ENCODE assay signal across 8 mouse cellular contexts in the genomic region with DNA sequence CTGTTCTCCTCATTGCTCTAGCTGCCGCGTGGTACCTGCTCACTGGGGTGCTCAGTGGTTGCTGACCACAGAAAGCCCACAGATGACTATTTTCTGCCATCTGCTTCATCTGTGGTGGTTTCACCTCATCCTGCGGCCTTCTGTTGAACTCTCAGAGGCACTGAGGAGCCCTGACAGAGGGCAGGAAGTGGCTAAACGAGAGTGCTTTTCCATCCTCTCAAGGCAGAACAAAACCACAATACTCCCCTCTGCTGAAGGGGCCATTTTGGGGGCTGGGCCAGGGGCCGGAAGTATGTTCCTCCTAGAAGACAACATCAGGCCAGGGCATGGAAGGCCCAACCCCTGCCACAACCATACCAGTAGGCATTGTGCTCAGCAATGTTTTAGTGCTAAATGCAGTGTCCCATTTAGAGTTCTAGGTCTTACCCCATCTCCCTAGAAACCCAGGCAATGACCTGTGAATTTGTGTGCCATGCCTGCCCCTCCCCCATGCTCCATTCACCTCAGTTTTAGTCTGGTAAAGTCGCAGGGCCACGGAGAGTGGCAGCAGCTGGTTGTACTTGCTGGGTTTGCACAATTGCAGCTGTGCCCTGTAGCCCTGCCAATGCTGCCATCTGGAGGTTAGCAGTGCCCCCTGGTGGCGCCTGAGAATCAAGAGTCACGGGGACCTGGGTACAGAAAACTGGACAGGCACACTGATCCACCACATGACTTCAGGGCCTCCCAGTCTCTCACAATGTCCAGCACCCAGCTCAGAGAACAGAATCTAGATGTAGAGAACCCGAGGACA. TPM values are rescaled to one million over a fixed set of nuclear protein-coding genes. Genes with fewer than 3 reads are reported as not detected.
DNase-seq lines count a peak whose midpoint lies in the region; ATAC-seq and TF ChIP-seq lines count a peak whose summit lies in the region.

No protein-coding gene starts in this region.

- H3K27me3 ChIP-seq in forebrain, embryonic 16.5 days (replicated peaks; ENCODE audit: control insufficient read depth, insufficient read depth, low read length): no peaks in the 10 kb centered on the region
- no peaks in the 10 kb centered on the region for H3K27me3 ChIP-seq in neural tube, embryonic 14.5 days (ENCODE audit: control insufficient read depth, insufficient read depth, low read length)
- no peaks in the 10 kb centered on the region for H3K27me3 ChIP-seq in testis, adult 2 months (ENCODE audit: control insufficient read depth, insufficient read depth, low read length)

- no peaks in the 10 kb centered on the region for H3K9me3 ChIP-seq in forebrain, embryonic 16.5 days (ENCODE audit: control insufficient read depth, low read length)
- H3K9me3 ChIP-seq in neural tube, embryonic 14.5 days (ENCODE audit: control insufficient read depth, low read length): no peaks in the 10 kb centered on the region

- TF ChIP-seq CTCF in testis, adult 2 months (IDR thresholded peaks at IDR 0.05; ENCODE audit: control insufficient read depth, insufficient read depth, insufficient replicate concordance, low read depth, low read length): peak; percentile 73; the same call in 1 of the 2 replicates

- DNase-seq in ES-CJ7 (ENCODE audit: low read depth, low spot score): peak; percentile 89
- DNase-seq in cerebellum, adult 11-12 months: peak; percentile 51
- DNase-seq in heart, postnatal 36 days: peak; percentile 86 to 89
- peak; percentile 72 to 90 for DNase-seq in layer of hippocampus, adult 18-20 months (ENCODE audit: low spot score in 2 of 2)
- DNase-seq in lung, adult 18-20 months: peak; percentile 88 to 93

- no peaks in the 10 kb centered on the region for H3K36me3 ChIP-seq in forebrain, embryonic 16.5 days (ENCODE audit: control insufficient read depth, insufficient read depth)
- H3K36me3 ChIP-seq in neural tube, embryonic 14.5 days (ENCODE audit: control insufficient read depth, insufficient read depth, low read length): no peaks in the 10 kb centered on the region
- H3K36me3 ChIP-seq in testis, adult 2 months (ENCODE audit: control insufficient read depth, insufficient read depth, low read length): no peaks in the 10 kb centered on the region

- H3K4me1 ChIP-seq in forebrain, embryonic 16.5 days (replicated peaks; ENCODE audit: control insufficient read depth, insufficient read depth, low read length): peaks cover 8% of the 10 kb centered on the region
- H3K4me1 ChIP-seq in neural tube, embryonic 14.5 days (ENCODE audit: control insufficient read depth, insufficient read depth, low read length): 0 out of 2 replicates have a peak, but pooled peaks cover 3% of the 10 kb centered on the region
- H3K4me1 ChIP-seq in testis, adult 2 months (ENCODE audit: control insufficient read depth, insufficient read depth, low read length): peaks cover 12% of the 10 kb centered on the region

- H3K9ac ChIP-seq in forebrain, embryonic 16.5 days (replicated peaks; ENCODE audit: low read depth, low read length): no peak overlapping the region
- H3K9ac ChIP-seq in neural tube, embryonic 14.5 days (replicated peaks; ENCODE audit: low read depth, low read length): no peak overlapping the region

- peak; percentile 83 for ATAC-seq in forebrain, embryonic 16.5 days
- ATAC-seq in neural tube, embryonic 14.5 days (ENCODE audit: low read depth): peak; percentile 85

- no peak overlapping the region for H3K4me3 ChIP-seq in forebrain, embryonic 16.5 days (replicated peaks; ENCODE audit: low read length)
- H3K4me3 ChIP-seq in neural tube, embryonic 14.5 days (ENCODE audit: low read depth, low read length): no peak overlapping the region
- H3K4me3 ChIP-seq in testis, adult 2 months (ENCODE audit: control insufficient read depth, low read depth, low read length): no peak overlapping the region

- H3K27ac ChIP-seq in forebrain, embryonic 16.5 days (ENCODE audit: low read length): no peak overlapping the region
- no peak overlapping the region for H3K27ac ChIP-seq in neural tube, embryonic 14.5 days (ENCODE audit: low read depth, low read length)
- no peak overlapping the region for H3K27ac ChIP-seq in testis, adult 2 months (ENCODE audit: control insufficient read depth, insufficient read depth, low read depth, low read length)

- intact Hi-C loops in heart, postnatal 36 days (cut with DNase I): loop anchor here (2.0 to 5.0 kb wide), 2 partner anchors 39 to 81 kb away; a partner anchor contains a TSS

- no peak for TF ChIP-seq POLR2A in testis, adult 2 months (IDR thresholded peaks at IDR 0.05; ENCODE audit: control insufficient read depth, low read depth, low read length)

- H3K4me2 ChIP-seq in forebrain, embryonic 16.5 days (ENCODE audit: low read length): no peak overlapping the region; the same call in 1 of the 2 replicates
- H3K4me2 ChIP-seq in neural tube, embryonic 14.5 days (ENCODE audit: low read depth, low read length): no peak overlapping the region

- 21% methylated on average over 10 of the region's 10 CpGs for WGBS in forebrain, embryonic 16.5 days
- 22% methylated on average over 10 of the region's 10 CpGs for WGBS in neural tube, embryonic 14.5 days

RNA-seq across cellular contexts. Expression of a gene that starts 13.3 kb away (rescaled TPM):
- 19.7 and 21.1 TPM in 2 replicates for polyA plus RNA-seq in forebrain, embryonic 16.5 days (2015; fragmentation: Nextera tagmentation; extraction: Ambion mirVana)
- 1 to 10 TPM; 4.8 to 4.9 TPM for total RNA-seq in heart, postnatal 36 days (2021)
- 1 to 10 TPM; 3.6 to 3.7 TPM for total RNA-seq in layer of hippocampus, adult 18-20 months (2021)
- 14.9 and 17.3 TPM in 2 replicates for polyA plus RNA-seq in neural tube, embryonic 14.5 days (2014; fragmentation: Nextera tagmentation; extraction: Ambion mirVana)
- polyA plus RNA-seq in testis, adult 2 months (2012; rRNA removed): 1.6 and 97.7 TPM in 2 replicates

RNA-seq across cellular contexts. Expression of a gene that starts 40.3 kb away (rescaled TPM):
- polyA plus RNA-seq in forebrain, embryonic 16.5 days (2015; fragmentation: Nextera tagmentation; extraction: Ambion mirVana): not detected in 2 replicates
- 100 to 1,000 TPM; 573 to 582 TPM for total RNA-seq in heart, postnatal 36 days (2021)
- 1 to 10 TPM in 1 of 2 experiments, under 1 TPM in 1; 0.74 to 1.8 TPM for total RNA-seq in layer of hippocampus, adult 18-20 months (2021)
- 0.64 and 1.0 TPM in 2 replicates for polyA plus RNA-seq in neural tube, embryonic 14.5 days (2014; fragmentation: Nextera tagmentation; extraction: Ambion mirVana)
- 0.06 TPM in 1 of 2 replicates, not detected in the other for polyA plus RNA-seq in testis, adult 2 months (2012; rRNA removed)

RNA-seq across cellular contexts. Expression of a gene that starts 54.7 kb away (rescaled TPM):
- polyA plus RNA-seq in forebrain, embryonic 16.5 days (2015; fragmentation: Nextera tagmentation; extraction: Ambion mirVana): 241 and 271 TPM in 2 replicates
- 100 to 1,000 TPM; 403 to 406 TPM for total RNA-seq in heart, postnatal 36 days (2021)
- 100 to 1,000 TPM; 275 to 276 TPM for total RNA-seq in layer of hippocampus, adult 18-20 months (2021)
- polyA plus RNA-seq in neural tube, embryonic 14.5 days (2014; fragmentation: Nextera tagmentation; extraction: Ambion mirVana): 288 and 319 TPM in 2 replicates
- polyA plus RNA-seq in testis, adult 2 months (2012; rRNA removed): 583 and 634 TPM in 2 replicates
